Mouse (Mus musculus) neutrophil, adult 5-6 weeks (primary cell): ENCODE data around the gene Olfr434. TPM values are rescaled to one million over a fixed set of nuclear protein-coding genes. Genes with fewer than 3 reads are reported as not detected.
A peak's percentile ranks its signal among the peaks of the same experiment; 100 is the strongest.
"Not testable (repeated sequence)": the region's sequence is repeated elsewhere in the genome, so short reads cannot be mapped to it uniquely, and the experiment has no call there.

Source experiments
- ATAC-seq: fragments of 151-379, 151-347 bp; 2 replicates; pipeline ENCODE4 v1.8.0; 2017; ENCODE audit warnings: mild to moderate bottlenecking, moderate TSS enrichment; ENCODE audit not compliant: insufficient number of reproducible peaks, poor library complexity, low FRiP score, severe bottlenecking; ENCODE audit errors: extremely low read depth
- total RNA-seq: library from RNA; stranded (forward); fragments of 200-1000 nt; gene quantifications from 2 replicates; pipeline ENCODE4 v1.2.3, GENCODE M21; 2017

The Olfr434 gene
- total RNA-seq: not detected in 2 replicates

- not testable (repeated sequence) for ATAC-seq
These were observed at the start of gene Olfr434 for GRCm38 (mm10) chr6:43212873-43213272. Gene Olfr434 (plus strand): TSS chr6:43213021.

GRCm38 (mm10) chr6:43167246-43167645 lies 45.6 kb upstream of the Olfr434 start:
- ATAC-seq: no peak

- no peak for ATAC-seq
These were observed 41.0 kb upstream of the Olfr434 start, which contains the start of gene Olfr13 for GRCm38 (mm10) chr6:43171840-43172239. Gene Olfr13 (plus strand): TSS chr6:43172140.

GRCm38 (mm10) chr6:43178129-43178528 lies 34.7 kb upstream of the Olfr434 start:
- no peak for ATAC-seq

GRCm38 (mm10) chr6:43178584-43179501 lies 34.0 kb upstream of the Olfr434 start:
- no peak for ATAC-seq

- no peak for ATAC-seq
These were observed 21.8 kb upstream of the Olfr434 start for GRCm38 (mm10) chr6:43190986-43191385.

- ATAC-seq: no peak
These were observed 16.0 kb upstream of the Olfr434 start, which contains the start of gene Olfr435 for GRCm38 (mm10) chr6:43196781-43197180. Gene Olfr435 (plus strand): TSS chr6:43197146.

GRCm38 (mm10) chr6:43198094-43198493 lies 14.7 kb upstream of the Olfr434 start:
- no peak for ATAC-seq

GRCm38 (mm10) chr6:43202786-43203185 lies 10.0 kb upstream of the Olfr434 start:
- no peak for ATAC-seq

- ATAC-seq: no peak
These were observed 7.5 kb upstream of the Olfr434 start for GRCm38 (mm10) chr6:43205355-43205754.

- not testable (repeated sequence) for ATAC-seq
These were observed 18.4 kb downstream of the Olfr434 start, which contains the start of gene Olfr47 for GRCm38 (mm10) chr6:43231255-43231654. Gene Olfr47 (plus strand): TSS chr6:43231529.

GRCm38 (mm10) chr6:43242061-43242460 lies 29.2 kb downstream of the Olfr434 start:
- ATAC-seq: no peak

- ATAC-seq: no peak
These were observed 34.6 kb downstream of the Olfr434 start for GRCm38 (mm10) chr6:43247396-43247795.

- no peak for ATAC-seq
These were observed 40.2 kb downstream of the Olfr434 start for GRCm38 (mm10) chr6:43252994-43253393.

GRCm38 (mm10) chr6:43254193-43254926 lies 41.5 kb downstream of the Olfr434 start:
- no peak for ATAC-seq

- ATAC-seq: no peak
These were observed 47.9 kb downstream of the Olfr434 start for GRCm38 (mm10) chr6:43260756-43261155.

GRCm38 (mm10) chr6:43265363-43266041 lies 52.7 kb downstream of the Olfr434 start, which contains the start of gene Arhgef5:
Gene Arhgef5 (plus strand): TSS chr6:43265582.
- 0 out of 2 replicates have a peak, but pooled peaks have one; percentile 13 for ATAC-seq

- no peak for ATAC-seq
These were observed 53.5 kb downstream of the Olfr434 start for GRCm38 (mm10) chr6:43266356-43266755.
